Mouse (Mus musculus): ENCODE results near the gene Otulinl. TPM values are rescaled to one million over a fixed set of nuclear protein-coding genes. Genes with fewer than 3 reads are reported as not detected.

Gene Otulinl
- total and polyA plus RNA-seq, 3 experiments, result not detected

DNA sequence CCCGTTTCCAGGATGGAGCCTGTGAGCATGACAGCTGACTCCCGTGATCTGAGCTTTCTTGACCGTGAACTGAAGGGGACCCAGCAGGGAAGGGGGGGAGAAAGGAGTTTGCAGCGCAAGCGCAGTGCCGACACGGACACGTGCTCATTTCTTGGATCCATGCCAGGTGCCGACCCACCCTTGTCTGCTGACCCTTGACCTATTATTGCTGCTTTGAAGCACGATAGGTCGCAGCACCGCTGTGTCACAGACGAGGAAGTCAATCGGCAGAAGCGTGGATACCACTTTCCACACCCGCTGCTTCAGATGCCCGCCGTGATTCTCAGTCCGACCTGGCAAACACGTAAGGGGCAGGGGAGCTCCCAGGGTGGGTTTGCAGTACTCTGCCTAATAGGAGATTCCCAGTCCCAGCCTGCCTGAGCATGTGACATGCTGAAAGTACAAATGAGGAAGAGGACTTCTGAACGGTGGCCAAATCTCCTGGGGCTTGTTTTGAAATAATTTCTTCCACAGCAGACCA, 15.9 kb downstream of the Otulinl start:
- no peaks in the 10 kb centered on the region for H3K36me3 ChIP-seq (replicated peaks)
- ATAC-seq (ENCODE audit: extremely low read depth, insufficient number of reproducible peaks, low FRiP score, poor library complexity, severe bottlenecking), result no peak
- H3K27me3 ChIP-seq (ENCODE audit: insufficient read depth, low read length), result no peaks in the 10 kb centered on the region; the same call in 1 of the 2 replicates
- TF ChIP-seq GATA1 (IDR thresholded peaks at IDR 0.05; ENCODE audit: borderline replicate concordance, low read length), result no peak
- no peak for TF ChIP-seq POLR2AphosphoS5 (IDR thresholded peaks at IDR 0.05; ENCODE audit: insufficient replicate concordance, low read depth, low read length)
- H3K4me3 ChIP-seq (ENCODE audit: low read depth, low read length), result no peak overlapping the region
- H3K4me1 ChIP-seq (ENCODE audit: insufficient read depth, low read depth, low read length), result no peaks in the 10 kb centered on the region
- no peak for DNase-seq (ENCODE audit: low spot score)
- no peaks in the 10 kb centered on the region for H3K9me3 ChIP-seq (replicated peaks)

DNA sequence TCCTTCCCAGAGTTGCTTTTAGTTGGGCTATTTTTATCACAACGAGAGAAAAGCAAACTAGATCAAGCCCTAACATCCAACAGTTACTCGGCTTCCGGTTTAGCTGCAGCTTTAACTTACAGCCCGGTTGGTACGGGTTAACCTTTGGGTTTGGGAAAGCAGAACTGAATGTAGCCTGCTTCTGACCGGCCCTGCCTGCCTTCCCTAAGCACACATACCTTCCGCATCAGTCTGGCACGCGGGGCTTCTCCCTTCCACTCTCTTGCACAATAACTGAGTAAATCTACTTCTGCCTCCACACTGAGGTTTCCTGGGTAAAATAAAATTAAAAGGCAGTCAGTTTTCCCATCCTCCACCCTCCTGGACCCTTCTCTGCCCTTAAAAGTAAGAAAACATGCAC, 17.3 kb downstream of the Otulinl start:
- Histone ChIP-seq H3K9me3 (replicated peaks) (no peaks in the 10 kb centered on the region), H3K4me3 (ENCODE audit: low read depth, low read length) (no peak overlapping the region), H3K4me1 (ENCODE audit: insufficient read depth, low read depth, low read length) (no peaks in the 10 kb centered on the region), H3K36me3 (replicated peaks) (no peaks in the 10 kb centered on the region), H3K27me3 (ENCODE audit: insufficient read depth, low read length) (no peaks in the 10 kb centered on the region; the same call in 1 of the 2 replicates)
- TF ChIP-seq GATA1 (IDR thresholded peaks at IDR 0.05; ENCODE audit: borderline replicate concordance, low read length), result no peak
- TF ChIP-seq POLR2AphosphoS5 (IDR thresholded peaks at IDR 0.05; ENCODE audit: insufficient replicate concordance, low read depth, low read length), result no peak
- no peak for TF ChIP-seq TAL1 (conservative IDR thresholded peaks at IDR 0.05; ENCODE audit: low read depth, low read length)
- no peak for TF ChIP-seq GATA2 (IDR thresholded peaks at IDR 0.05; ENCODE audit: borderline replicate concordance, low read depth, low read length)
- no peak for TF ChIP-seq CTCF (IDR thresholded peaks at IDR 0.05; ENCODE audit: low read depth, low read length)
- ATAC-seq (ENCODE audit: extremely low read depth, insufficient number of reproducible peaks, low FRiP score, poor library complexity, severe bottlenecking), result no peak
- DNase-seq (ENCODE audit: low spot score), result no peak

GRCm38 (mm10) chr15:27662699-27663098, 18.7 kb downstream of the Otulinl start:
- H3K27me3 ChIP-seq (ENCODE audit: insufficient read depth, low read length), result no peaks in the 10 kb centered on the region; the same call in 1 of the 2 replicates
- ATAC-seq (ENCODE audit: extremely low read depth, insufficient number of reproducible peaks, low FRiP score, poor library complexity, severe bottlenecking) (no peak), DNase-seq (ENCODE audit: low spot score) (no peak)
- no peak overlapping the region for H3K4me3 ChIP-seq (ENCODE audit: low read depth, low read length)
- peaks cover 7% of the 10 kb centered on the region for H3K9me3 ChIP-seq (replicated peaks)
- no peaks in the 10 kb centered on the region for H3K36me3 ChIP-seq (replicated peaks)
- H3K4me1 ChIP-seq (ENCODE audit: insufficient read depth, low read depth, low read length), result no peaks in the 10 kb centered on the region
- TF ChIP-seq GATA2 (IDR thresholded peaks at IDR 0.05; ENCODE audit: borderline replicate concordance, low read depth, low read length) (no peak), CTCF (IDR thresholded peaks at IDR 0.05; ENCODE audit: low read depth, low read length) (no peak), GATA1 (IDR thresholded peaks at IDR 0.05; ENCODE audit: borderline replicate concordance, low read length) (no peak)

DNA sequence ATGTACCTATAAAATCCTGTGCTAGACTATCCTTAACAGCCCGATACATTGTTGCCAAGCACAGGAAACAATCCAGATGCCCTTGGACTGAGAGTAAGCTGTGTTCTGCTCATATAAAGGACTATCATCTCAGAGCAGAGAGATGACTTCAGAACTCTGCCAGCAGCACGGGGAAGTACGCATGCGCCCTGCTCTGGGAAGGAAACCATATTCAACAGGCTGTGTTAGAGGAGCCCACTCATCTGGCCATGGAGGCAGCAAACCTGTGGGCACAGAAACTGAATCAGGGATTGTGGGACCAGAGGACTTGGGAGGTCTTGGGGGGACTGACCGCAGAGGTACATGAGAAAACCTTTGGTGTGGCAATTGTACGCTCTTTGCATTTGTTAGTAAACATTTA, 19.7 kb downstream of the Otulinl start:
- H3K27me3 ChIP-seq (ENCODE audit: insufficient read depth, low read length), result no peaks in the 10 kb centered on the region; the same call in 1 of the 2 replicates
- TF ChIP-seq GATA1 (IDR thresholded peaks at IDR 0.05; ENCODE audit: borderline replicate concordance, low read length), result no peak
- no peak for TF ChIP-seq GATA2 (IDR thresholded peaks at IDR 0.05; ENCODE audit: borderline replicate concordance, low read depth, low read length)
- no peak for TF ChIP-seq POLR2AphosphoS5 (IDR thresholded peaks at IDR 0.05; ENCODE audit: insufficient replicate concordance, low read depth, low read length)
- TF ChIP-seq CTCF (IDR thresholded peaks at IDR 0.05; ENCODE audit: low read depth, low read length), result no peak
- no peak for TF ChIP-seq TAL1 (conservative IDR thresholded peaks at IDR 0.05; ENCODE audit: low read depth, low read length)
- H3K36me3 ChIP-seq (replicated peaks), result no peaks in the 10 kb centered on the region
- ATAC-seq (ENCODE audit: extremely low read depth, insufficient number of reproducible peaks, low FRiP score, poor library complexity, severe bottlenecking) (no peak), DNase-seq (ENCODE audit: low spot score) (no peak)
- H3K9me3 ChIP-seq (replicated peaks), result peaks cover 10% of the 10 kb centered on the region
- no peak overlapping the region for H3K4me3 ChIP-seq (ENCODE audit: low read depth, low read length)
- no peaks in the 10 kb centered on the region for H3K4me1 ChIP-seq (ENCODE audit: insufficient read depth, low read depth, low read length)

- H3K9me3 ChIP-seq (replicated peaks), result peaks cover 10% of the 10 kb centered on the region
- no peaks in the 10 kb centered on the region for H3K4me1 ChIP-seq (ENCODE audit: insufficient read depth, low read depth, low read length)
- no peak for ATAC-seq (ENCODE audit: extremely low read depth, insufficient number of reproducible peaks, low FRiP score, poor library complexity, severe bottlenecking)
- H3K27me3 ChIP-seq (ENCODE audit: insufficient read depth, low read length), result no peaks in the 10 kb centered on the region
- no peak for DNase-seq (ENCODE audit: low spot score)
- no peak overlapping the region for H3K4me3 ChIP-seq (ENCODE audit: low read depth, low read length)
- TF ChIP-seq GATA1 (IDR thresholded peaks at IDR 0.05; ENCODE audit: borderline replicate concordance, low read length) (no peak), CTCF (IDR thresholded peaks at IDR 0.05; ENCODE audit: low read depth, low read length) (peak; percentile 41), POLR2AphosphoS5 (IDR thresholded peaks at IDR 0.05; ENCODE audit: insufficient replicate concordance, low read depth, low read length) (no peak)
- H3K36me3 ChIP-seq (replicated peaks), result no peaks in the 10 kb centered on the region
Measured at GRCm38 (mm10) chr15:27659592-27660244, 21.7 kb downstream of the Otulinl start.

DNA sequence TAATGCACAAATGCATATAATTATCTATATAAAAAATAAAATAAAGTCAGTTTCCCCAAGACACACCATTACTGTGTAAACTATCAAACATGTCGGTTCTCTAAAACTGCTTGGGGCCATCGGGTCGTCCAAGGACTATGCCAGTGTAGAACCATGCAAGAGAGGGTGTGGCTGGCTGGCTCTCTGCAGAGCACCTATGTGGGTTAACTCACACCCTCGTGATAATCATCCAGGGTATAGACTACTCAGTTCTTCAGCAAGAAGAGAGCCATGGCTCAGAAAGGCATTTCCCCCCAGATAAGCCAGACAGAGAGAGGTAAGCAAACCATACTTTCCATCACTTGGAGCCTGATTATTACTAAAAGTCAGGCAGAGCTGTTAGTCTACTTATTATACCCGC, 22.2 kb downstream of the Otulinl start:
- Histone ChIP-seq H3K36me3 (replicated peaks) (no peaks in the 10 kb centered on the region), H3K4me1 (ENCODE audit: insufficient read depth, low read depth, low read length) (no peaks in the 10 kb centered on the region), H3K27me3 (ENCODE audit: insufficient read depth, low read length) (no peaks in the 10 kb centered on the region), H3K9me3 (replicated peaks) (peaks cover 10% of the 10 kb centered on the region), H3K4me3 (ENCODE audit: low read depth, low read length) (no peak overlapping the region)
- DNase-seq (ENCODE audit: low spot score) (no peak), ATAC-seq (ENCODE audit: extremely low read depth, insufficient number of reproducible peaks, low FRiP score, poor library complexity, severe bottlenecking) (no peak)
- TF ChIP-seq CTCF (IDR thresholded peaks at IDR 0.05; ENCODE audit: low read depth, low read length) (no peak), POLR2AphosphoS5 (IDR thresholded peaks at IDR 0.05; ENCODE audit: insufficient replicate concordance, low read depth, low read length) (no peak), GATA1 (IDR thresholded peaks at IDR 0.05; ENCODE audit: borderline replicate concordance, low read length) (no peak), TAL1 (conservative IDR thresholded peaks at IDR 0.05; ENCODE audit: low read depth, low read length) (no peak), GATA2 (IDR thresholded peaks at IDR 0.05; ENCODE audit: borderline replicate concordance, low read depth, low read length) (no peak)
